Mouse (Mus musculus) C2C12 (cell line): ENCODE data around the gene Ptprn2.

Experiments used
- MAX ChIP-seq: IDR thresholded peaks from one replicate; pipeline ENCODE4 v1.6.1; 2011; ENCODE audit warnings: mild to moderate bottlenecking, control low read depth
- MYOD1 ChIP-seq: IDR thresholded peaks from one replicate; pipeline ENCODE4 v1.6.1; 2011; ENCODE audit warnings: low read depth; ENCODE audit not compliant: control insufficient read depth, insufficient read length
- USF1 ChIP-seq: IDR thresholded peaks from one replicate; pipeline ENCODE4 v1.6.1; 2011; ENCODE audit warnings: low read depth, mild to moderate bottlenecking, control low read depth, moderate library complexity

- TF ChIP-seq MYOD1, result no peak
- no peak for TF ChIP-seq MAX
- no peak for TF ChIP-seq USF1
Observed at GRCm38 (mm10) chr12:117315661-117316060, 830.1 kb downstream of the Ptprn2 start.
